In the genomic region with DNA sequence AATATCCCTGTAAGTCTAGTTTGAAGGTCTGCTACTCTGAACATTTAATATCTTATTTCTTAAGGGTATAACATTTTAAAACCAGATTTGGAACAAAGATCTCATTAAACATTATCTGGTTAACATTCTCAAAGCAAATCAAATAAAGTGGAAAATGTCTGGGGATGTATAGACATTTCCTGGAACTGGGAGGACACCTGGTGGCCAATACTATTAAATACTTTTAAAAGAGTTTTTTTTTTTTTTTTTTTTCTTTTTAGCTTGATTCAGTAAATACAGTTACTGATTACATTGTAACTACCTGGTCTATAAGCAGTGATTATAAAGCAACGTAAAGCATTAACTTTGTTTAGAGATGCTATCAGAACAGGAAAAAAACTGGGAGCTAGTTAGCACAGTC, we compare ENCODE assay signal across 13 mouse cellular contexts.
DNase-seq lines count a peak whose midpoint lies in the region; ATAC-seq and TF ChIP-seq lines count a peak whose summit lies in the region.
"Had no signal": no experiment of that assay in that cellular context is flagged by ENCODE, and none has a peak within 500 bp of the region (broad histone marks: within the 10 kb centered on the region; RNA-seq: fewer than 3 reads in every experiment).

No protein-coding gene starts in this region.

- no peaks in the 10 kb centered on the region for H3K4me1 ChIP-seq in forebrain, embryonic 15.5 days
- no peaks in the 10 kb centered on the region for H3K4me1 ChIP-seq in forebrain, embryonic 11.5 days (replicated peaks; ENCODE audit: control insufficient read depth, insufficient read depth, low read length)
- H3K4me1 ChIP-seq in liver, postnatal 0 days (ENCODE audit: insufficient read depth): no peaks in the 10 kb centered on the region
- H3K4me1 ChIP-seq in midbrain, embryonic 16.5 days (ENCODE audit: control insufficient read depth, insufficient read depth, low read length): no peaks in the 10 kb centered on the region
- H3K4me1 ChIP-seq: liver, embryonic 12.5 days had no signal

- 33% methylated on average over 1 of the region's 1 CpGs for WGBS in forebrain, embryonic 15.5 days
- WGBS in forebrain, embryonic 11.5 days: 50% methylated on average over 1 of the region's 1 CpGs
- WGBS in liver, postnatal 0 days (ENCODE audit: insufficient replicate concordance): 34% methylated on average over 1 of the region's 1 CpGs
- 36% methylated on average over 1 of the region's 1 CpGs for WGBS in midbrain, embryonic 16.5 days

- DNase-seq in forebrain, embryonic 11.5 days (ENCODE audit: low spot score): no peak
- DNase-seq in liver, postnatal 0 days: no peak
- DNase-seq in liver (no peak), NIH3T3 (ENCODE audit: low read depth) (peak; percentile 25)
- DNase-seq in gastrocnemius, postnatal 4 days (ENCODE audit: low spot score in 2 of 2): no peak
- DNase-seq in adrenal gland, adult 8-10 months: no peak
- DNase-seq: adrenal gland, postnatal 25 days; kidney, postnatal 25 days; right cerebral cortex, postnatal 25 days had no signal

- peak; percentile 29; the same call in 1 of the 2 replicates for TF ChIP-seq CTCF in liver, postnatal 0 days (IDR thresholded peaks at IDR 0.05; ENCODE audit: low read depth)

- no peak overlapping the region for H3K9ac ChIP-seq in forebrain, embryonic 15.5 days (replicated peaks)
- H3K9ac ChIP-seq in forebrain, embryonic 11.5 days (ENCODE audit: low read length): no peak overlapping the region
- H3K9ac ChIP-seq in liver, postnatal 0 days (replicated peaks): no peak overlapping the region
- H3K9ac ChIP-seq in midbrain, embryonic 16.5 days (ENCODE audit: low read depth, low read length): no peak overlapping the region
- H3K9ac ChIP-seq: liver, embryonic 12.5 days had no signal

- no peak overlapping the region for H3K4me3 ChIP-seq in forebrain, embryonic 15.5 days
- H3K4me3 ChIP-seq in forebrain, embryonic 11.5 days (ENCODE audit: low read depth, low read length): no peak overlapping the region
- H3K4me3 ChIP-seq in liver, postnatal 0 days (ENCODE audit: low read depth, low read length): no peak overlapping the region
- no peak overlapping the region for H3K4me3 ChIP-seq in midbrain, embryonic 16.5 days (ENCODE audit: low read depth, low read length)
- H3K4me3 ChIP-seq: liver, embryonic 12.5 days had no signal

- no peak overlapping the region for H3K27ac ChIP-seq in forebrain, embryonic 15.5 days (replicated peaks)
- H3K27ac ChIP-seq in forebrain, embryonic 11.5 days (ENCODE audit: low read depth, low read length): no peak overlapping the region
- H3K27ac ChIP-seq in liver, postnatal 0 days (ENCODE audit: low read depth): no peak overlapping the region
- H3K27ac ChIP-seq in midbrain, embryonic 16.5 days (ENCODE audit: low read length): no peak overlapping the region
- H3K27ac ChIP-seq: liver, embryonic 12.5 days had no signal

- H3K36me3 ChIP-seq in forebrain, embryonic 15.5 days: no peaks in the 10 kb centered on the region
- no peaks in the 10 kb centered on the region for H3K36me3 ChIP-seq in forebrain, embryonic 11.5 days (ENCODE audit: control insufficient read depth, insufficient read depth, low read length)
- H3K36me3 ChIP-seq in liver, postnatal 0 days (replicated peaks; ENCODE audit: insufficient read depth, low read length): no peaks in the 10 kb centered on the region
- no peaks in the 10 kb centered on the region for H3K36me3 ChIP-seq in midbrain, embryonic 16.5 days (ENCODE audit: control insufficient read depth, insufficient read depth, low read length)
- H3K36me3 ChIP-seq: G1E; liver, embryonic 12.5 days had no signal

- ATAC-seq in forebrain, embryonic 15.5 days (replicated peaks): 0 out of 2 replicates have a peak, but pooled peaks have one; percentile 57
- no peak for ATAC-seq in forebrain, embryonic 11.5 days (replicated peaks; ENCODE audit: low FRiP score)
- ATAC-seq in liver, postnatal 0 days: no peak
- peak; percentile 60 for ATAC-seq in midbrain, embryonic 16.5 days
- ATAC-seq: liver, embryonic 12.5 days had no signal

- no peak for TF ChIP-seq EP300 in liver, postnatal 0 days (IDR thresholded peaks at IDR 0.05; ENCODE audit: low read depth)

- no peaks in the 10 kb centered on the region for H3K27me3 ChIP-seq in forebrain, embryonic 15.5 days
- H3K27me3 ChIP-seq in forebrain, embryonic 11.5 days (ENCODE audit: control insufficient read depth, insufficient read depth, low read length): no peaks in the 10 kb centered on the region
- H3K27me3 ChIP-seq in liver, postnatal 0 days (ENCODE audit: insufficient read depth, low read length): no peaks in the 10 kb centered on the region
- no peaks in the 10 kb centered on the region for H3K27me3 ChIP-seq in midbrain, embryonic 16.5 days (ENCODE audit: control insufficient read depth, insufficient read depth, low read depth, low read length)
- H3K27me3 ChIP-seq: liver, embryonic 12.5 days had no signal

- no peaks in the 10 kb centered on the region for H3K9me3 ChIP-seq in forebrain, embryonic 15.5 days
- H3K9me3 ChIP-seq in forebrain, embryonic 11.5 days (ENCODE audit: control insufficient read depth, low read length): no peaks in the 10 kb centered on the region
- no peaks in the 10 kb centered on the region for H3K9me3 ChIP-seq in liver, postnatal 0 days (ENCODE audit: low read length)
- H3K9me3 ChIP-seq in midbrain, embryonic 16.5 days (replicated peaks; ENCODE audit: control insufficient read depth, low read length, poor library complexity, severe bottlenecking): no peaks in the 10 kb centered on the region
- H3K9me3 ChIP-seq: G1E; liver, embryonic 12.5 days had no signal

- H3K4me2 ChIP-seq in forebrain, embryonic 15.5 days (replicated peaks): no peak overlapping the region
- H3K4me2 ChIP-seq in forebrain, embryonic 11.5 days (ENCODE audit: low read depth, low read length, severe bottlenecking): no peak overlapping the region
- no peak overlapping the region for H3K4me2 ChIP-seq in liver, postnatal 0 days (ENCODE audit: low read depth, low read length)
- H3K4me2 ChIP-seq in midbrain, embryonic 16.5 days (ENCODE audit: low read length): no peak overlapping the region
- H3K4me2 ChIP-seq: liver, embryonic 12.5 days had no signal

Comparison
In these comparisons a context has a peak if more than half of its experiments do, and no peak if none do; other contexts are left out.
1. ATAC-seq: peak in forebrain, embryonic 15.5 days (single experiment) and midbrain, embryonic 16.5 days (single experiment); none in forebrain, embryonic 11.5 days (single experiment) and liver, postnatal 0 days (single experiment).